Mouse (Mus musculus): ENCODE measurements around the gene Lhx8. TPM values are rescaled to one million over a fixed set of nuclear protein-coding genes. Genes with fewer than 3 reads are reported as not detected.

Lhx8 gene
- total RNA-seq, 2 experiments from 2014 or later = 0.82 to 0.86 TPM

GRCm38 (mm10) chr3:154305163-154305884 is 25.1 kb downstream of the Lhx8 start:
- intact Hi-C loops (cut with DNase I) = no loop called here
- Histone ChIP-seq H3K4me3 (no peak overlapping the region), H3K27ac (no peak overlapping the region)
- TF ChIP-seq CTCF (IDR thresholded peaks at IDR 0.05) = no peak
- no peak for DNase-seq (ENCODE audit: extremely low spot score in 1 of 2, low spot score in 2 of 2)

GRCm38 (mm10) chr3:154301102-154301501 is 29.4 kb downstream of the Lhx8 start:
- Histone ChIP-seq H3K4me3 (no peak overlapping the region), H3K27ac (no peak overlapping the region)
- no peak for TF ChIP-seq CTCF (IDR thresholded peaks at IDR 0.05)
- no peak for DNase-seq (ENCODE audit: extremely low spot score in 1 of 2, low spot score in 2 of 2)
- intact Hi-C loops (cut with DNase I) = no loop called here

DNA sequence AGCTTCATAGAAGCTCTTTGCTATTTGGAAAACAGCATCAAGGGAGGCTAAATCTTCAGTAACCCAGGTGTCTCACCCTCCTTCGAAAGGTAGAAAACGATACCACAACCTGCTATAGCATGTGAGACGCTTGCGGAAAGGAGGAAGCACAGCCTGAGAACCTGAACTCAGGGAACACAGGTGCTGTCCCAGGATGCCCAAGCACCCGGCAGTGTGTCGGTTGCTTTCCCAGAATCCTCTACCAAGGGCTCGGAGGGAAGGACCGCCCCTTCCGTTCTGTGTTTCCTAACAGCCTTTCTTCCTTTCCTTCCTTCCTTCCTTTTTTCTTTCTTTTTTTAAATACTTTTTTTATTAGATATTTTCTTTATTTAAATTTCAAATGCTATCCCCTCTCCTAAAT is 30.5 kb downstream of the Lhx8 start:
- no peak for TF ChIP-seq CTCF (IDR thresholded peaks at IDR 0.05)

GRCm38 (mm10) chr3:154298490-154298889 is 32.0 kb downstream of the Lhx8 start:
- intact Hi-C loops (cut with DNase I) = no loop called here
- DNase-seq (ENCODE audit: extremely low spot score in 1 of 2, low spot score in 2 of 2) = no peak
- Histone ChIP-seq H3K4me3 (no peak overlapping the region), H3K27ac (no peak overlapping the region)
- no peak for TF ChIP-seq CTCF (IDR thresholded peaks at IDR 0.05)

More for the DNA sequence above, 30.5 kb downstream of the Lhx8 start:
- no peak for DNase-seq (ENCODE audit: extremely low spot score in 1 of 2, low spot score in 2 of 2)
- no peak overlapping the region for H3K4me3 ChIP-seq
- H3K27ac ChIP-seq = no peak overlapping the region
- intact Hi-C loops (cut with DNase I) = no loop called here

DNA sequence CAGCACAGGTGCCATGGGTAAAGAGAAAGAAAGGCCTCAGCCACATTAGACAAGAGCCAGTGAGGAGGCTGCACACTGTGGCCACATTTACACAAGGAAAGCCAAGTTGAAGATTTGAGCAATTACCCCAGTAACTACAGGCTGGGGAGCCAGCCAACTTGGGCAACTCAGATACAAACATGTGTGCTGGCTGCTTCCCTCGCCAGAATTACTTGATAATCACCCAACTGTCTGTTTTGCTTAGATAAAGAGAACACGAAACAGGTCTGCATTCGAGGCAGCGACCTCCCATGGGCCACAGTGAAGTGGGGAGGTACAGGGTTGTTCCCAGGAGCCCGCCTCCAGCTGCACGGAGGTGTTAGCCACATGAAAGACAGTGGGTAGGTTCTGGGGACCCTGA is 33.0 kb downstream of the Lhx8 start:
- no peak for TF ChIP-seq CTCF (IDR thresholded peaks at IDR 0.05)
- H3K27ac ChIP-seq = no peak overlapping the region
- intact Hi-C loops (cut with DNase I) = no loop called here
- no peak for DNase-seq (ENCODE audit: extremely low spot score in 1 of 2, low spot score in 2 of 2)
- H3K4me3 ChIP-seq = no peak overlapping the region

DNA sequence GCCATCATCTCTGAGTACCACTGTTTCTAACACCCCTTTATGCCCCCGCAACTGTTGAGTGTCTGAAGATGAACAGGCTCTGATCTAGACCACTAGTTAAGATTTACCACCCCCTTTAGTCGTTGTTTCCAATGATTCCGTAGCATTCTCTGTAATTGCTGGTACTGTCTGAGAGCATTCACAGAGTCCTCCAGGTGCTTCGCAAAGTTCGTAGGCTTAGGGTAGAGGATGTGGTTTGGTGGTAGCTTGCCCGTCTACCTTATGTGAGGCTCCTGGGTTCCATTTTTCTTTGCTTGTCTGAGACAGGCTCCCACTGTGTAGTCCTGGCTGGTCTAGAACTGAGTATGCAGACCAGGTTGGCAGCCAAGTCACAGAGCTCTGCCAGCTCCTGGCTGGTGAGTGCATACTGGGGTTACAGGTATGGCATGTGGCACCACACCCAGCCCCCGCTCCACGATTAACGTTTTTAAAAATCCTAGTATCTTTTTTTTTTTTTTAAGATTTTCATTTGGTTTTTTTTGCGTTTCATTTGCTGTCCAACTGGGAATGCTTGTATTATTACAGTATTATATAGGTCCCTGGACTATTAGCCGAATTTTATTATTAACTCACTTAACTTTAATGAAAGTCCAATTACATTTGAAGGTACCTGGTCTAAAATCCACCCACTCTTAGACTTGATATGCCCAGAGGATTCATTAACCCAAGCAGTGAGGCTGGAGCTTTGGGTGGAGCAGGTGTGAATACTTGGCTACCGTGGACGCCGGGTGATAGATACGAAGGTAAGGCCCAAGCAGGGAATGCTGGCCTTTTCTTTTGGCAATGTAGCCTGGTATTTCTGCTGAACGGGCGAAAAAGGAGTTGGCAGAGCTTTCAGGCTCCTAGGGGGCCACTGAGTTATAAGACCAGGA is 35.3 kb downstream of the Lhx8 start:
- no peak for DNase-seq (ENCODE audit: extremely low spot score in 1 of 2, low spot score in 2 of 2)
- TF ChIP-seq CTCF (IDR thresholded peaks at IDR 0.05) = no peak
- Histone ChIP-seq H3K4me3 (no peak overlapping the region), H3K27ac (no peak overlapping the region)
- intact Hi-C loops (cut with DNase I) = no loop called here

DNA sequence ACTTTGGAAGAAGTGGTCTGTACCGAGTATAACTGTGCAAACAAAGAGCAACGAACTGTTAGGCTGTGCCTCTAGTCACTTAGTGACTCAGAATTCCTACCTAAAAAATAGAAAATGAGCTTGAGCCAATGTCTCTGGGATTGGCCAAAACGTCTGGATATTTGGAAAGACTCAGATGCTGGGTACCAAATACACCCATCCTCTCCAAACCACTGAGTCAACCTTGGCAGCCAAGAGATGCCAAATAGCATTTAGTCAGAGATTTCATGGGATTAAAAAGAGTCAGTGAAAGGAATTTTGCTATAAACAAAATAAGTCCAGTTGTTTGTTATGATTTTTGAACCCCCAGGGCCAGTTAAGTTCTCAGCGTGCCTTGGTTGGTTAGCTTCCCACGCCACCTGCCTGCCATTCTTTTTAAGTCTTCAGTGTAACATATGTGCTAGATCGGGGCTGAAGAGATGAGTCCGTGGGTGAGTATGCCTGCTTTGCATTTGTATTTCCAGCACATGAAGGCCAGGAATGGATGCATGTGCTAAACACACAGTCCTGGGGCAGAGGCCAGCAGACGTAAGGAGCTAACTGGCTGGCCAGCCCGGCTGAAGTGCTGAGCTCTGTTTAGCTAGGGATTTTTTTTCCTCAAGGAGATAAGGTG is 36.5 kb downstream of the Lhx8 start:
- intact Hi-C loops (cut with DNase I) = no loop called here
- no peak overlapping the region for H3K4me3 ChIP-seq

GRCm38 (mm10) chr3:154292126-154292525 is 38.3 kb downstream of the Lhx8 start:
- DNase-seq (ENCODE audit: extremely low spot score in 1 of 2, low spot score in 2 of 2) = no peak
- Histone ChIP-seq H3K27ac (no peak overlapping the region), H3K4me3 (no peak overlapping the region)
- TF ChIP-seq CTCF (IDR thresholded peaks at IDR 0.05) = no peak
- intact Hi-C loops (cut with DNase I) = no loop called here

More for the DNA sequence above, 36.5 kb downstream of the Lhx8 start:
- peak in 1 of 2 experiments; percentile 26 for DNase-seq (ENCODE audit: extremely low spot score in 1 of 2, low spot score in 2 of 2)
- TF ChIP-seq CTCF (IDR thresholded peaks at IDR 0.05) = no peak; the same call in 1 of the 2 replicates
- no peak overlapping the region for H3K27ac ChIP-seq

DNA sequence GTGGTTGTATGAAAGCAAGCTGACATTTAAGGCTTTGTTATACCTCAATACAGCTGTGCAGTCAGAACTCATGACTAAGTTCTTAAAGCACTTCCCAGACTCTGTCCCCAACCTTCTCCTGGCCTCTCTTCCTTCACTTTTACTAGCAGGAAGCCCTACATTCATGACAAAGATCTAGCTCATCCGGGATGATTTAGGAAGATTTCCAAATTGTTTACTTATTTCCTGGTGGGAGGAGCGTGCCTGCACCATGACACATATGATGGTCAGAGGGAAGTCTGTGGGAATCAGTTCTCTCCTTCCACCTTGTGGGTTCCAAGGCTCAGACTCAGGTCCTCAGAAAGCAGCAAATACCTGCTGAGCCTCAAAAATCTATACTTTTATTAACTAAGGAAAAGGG is 40.1 kb downstream of the Lhx8 start:
- Histone ChIP-seq H3K27ac (no peak overlapping the region), H3K4me3 (no peak overlapping the region)
- DNase-seq (ENCODE audit: extremely low spot score in 1 of 2, low spot score in 2 of 2) = no peak
- intact Hi-C loops (cut with DNase I) = no loop called here
- no peak for TF ChIP-seq CTCF (IDR thresholded peaks at IDR 0.05)

- Histone ChIP-seq H3K27ac (no peak overlapping the region), H3K4me3 (no peak overlapping the region)
- DNase-seq (ENCODE audit: extremely low spot score in 1 of 2, low spot score in 2 of 2) = no peak
- no peak for TF ChIP-seq CTCF (IDR thresholded peaks at IDR 0.05)
- intact Hi-C loops (cut with DNase I) = no loop called here
Observed at GRCm38 (mm10) chr3:154288429-154289069, 41.9 kb downstream of the Lhx8 start.

- no peak overlapping the region for H3K27ac ChIP-seq
- intact Hi-C loops (cut with DNase I) = no loop called here
- no peak overlapping the region for H3K4me3 ChIP-seq
- no peak for TF ChIP-seq CTCF (IDR thresholded peaks at IDR 0.05)
- no peak for DNase-seq (ENCODE audit: extremely low spot score in 1 of 2, low spot score in 2 of 2)
Observed at GRCm38 (mm10) chr3:154287217-154287616, 43.2 kb downstream of the Lhx8 start.
